Mouse (Mus musculus) thymus, adult 2 months (tissue): ENCODE results near the gene Slc25a22. TPM values are rescaled to one million over a fixed set of nuclear protein-coding genes. Genes with fewer than 3 reads are reported as not detected.

Source experiments
- DNase-seq: peaks from one replicate; pipeline ENCODE4 v3.0.0; 2021
- H3K27ac ChIP-seq: fragments of 200-500 bp; 2 replicates; pipeline ENCODE4 v1.5.1; 2012; ENCODE audit warnings: low read length, control low read depth; ENCODE audit not compliant: control insufficient read depth, insufficient read depth
- H3K27me3 ChIP-seq: fragments of 200-500 bp; 2 replicates; pipeline ENCODE4 v1.6.1; 2012; ENCODE audit warnings: mild to moderate bottlenecking, low read length, moderate library complexity, mixed read lengths; ENCODE audit not compliant: control insufficient read depth, insufficient read depth
- H3K36me3 ChIP-seq: fragments of 200-500 bp; 2 replicates; pipeline ENCODE4 v1.6.1; 2012; ENCODE audit warnings: mild to moderate bottlenecking, low read length, moderate library complexity; ENCODE audit not compliant: control insufficient read depth, insufficient read depth
- H3K4me1 ChIP-seq: fragments of 200-500 bp; replicated peaks from 2 replicates; pipeline ENCODE4 v1.6.1; 2012; ENCODE audit warnings: low read length; ENCODE audit not compliant: control insufficient read depth, insufficient read depth
- H3K4me3 ChIP-seq: fragments of 200-500 bp; 2 replicates; pipeline ENCODE4 v1.5.1; 2012; ENCODE audit warnings: mild to moderate bottlenecking, low read length, control low read depth, moderate library complexity; ENCODE audit not compliant: control insufficient read depth, insufficient read depth
- CTCF ChIP-seq: fragments of 200-500 bp; IDR thresholded peaks from 2 replicates; pipeline ENCODE4 v1.5.1; 2012; ENCODE audit warnings: mild to moderate bottlenecking, control low read depth, low read length, moderate library complexity, borderline replicate concordance; ENCODE audit not compliant: control insufficient read depth, poor library complexity, insufficient read depth; ENCODE audit errors: extremely low read depth
- POLR2A ChIP-seq: fragments of 200-500 bp; IDR thresholded peaks from 2 replicates; pipeline ENCODE4 v1.6.1; 2012; ENCODE audit warnings: mild to moderate bottlenecking, low read length, control low read depth, moderate library complexity; ENCODE audit not compliant: control insufficient read depth, poor library complexity, insufficient read depth; ENCODE audit errors: extremely low read depth
- WGBS: fragments of 180-500 bp; shearing (Covaris S2); methylation state at CpG from one replicate; pipeline ENCODE4 v1.1.7; 2018; 5-methylcytosine and 5-hydroxymethylcytosine counted together
- polyA plus RNA-seq: library from polyadenylated mRNA; depleted of rRNA; stranded (reverse); fragments of >200 nt; gene quantifications from 2 replicates; pipeline ENCODE4 v1.2.3, GENCODE M21; 2012

Slc25a22 gene
- polyA plus RNA-seq, 1 experiment, result 128 TPM

GRCm38 (mm10) chr7:141463824-141464602 lies 26.3 kb upstream of the Slc25a22 start:
- peaks cover 2% of the 10 kb centered on the region; the same call in 1 of the 2 replicates for H3K27me3 ChIP-seq
- H3K4me1 ChIP-seq, result peaks cover 28% of the 10 kb centered on the region
- H3K27ac ChIP-seq, result no peak overlapping the region
- WGBS, result 50% methylated on average over 12 of the region's 12 CpGs
- H3K36me3 ChIP-seq, result no peaks in the 10 kb centered on the region
- DNase-seq, result no peak
- H3K4me3 ChIP-seq, result no peak overlapping the region
- no peak for TF ChIP-seq CTCF
- no peak for TF ChIP-seq POLR2A

DNA sequence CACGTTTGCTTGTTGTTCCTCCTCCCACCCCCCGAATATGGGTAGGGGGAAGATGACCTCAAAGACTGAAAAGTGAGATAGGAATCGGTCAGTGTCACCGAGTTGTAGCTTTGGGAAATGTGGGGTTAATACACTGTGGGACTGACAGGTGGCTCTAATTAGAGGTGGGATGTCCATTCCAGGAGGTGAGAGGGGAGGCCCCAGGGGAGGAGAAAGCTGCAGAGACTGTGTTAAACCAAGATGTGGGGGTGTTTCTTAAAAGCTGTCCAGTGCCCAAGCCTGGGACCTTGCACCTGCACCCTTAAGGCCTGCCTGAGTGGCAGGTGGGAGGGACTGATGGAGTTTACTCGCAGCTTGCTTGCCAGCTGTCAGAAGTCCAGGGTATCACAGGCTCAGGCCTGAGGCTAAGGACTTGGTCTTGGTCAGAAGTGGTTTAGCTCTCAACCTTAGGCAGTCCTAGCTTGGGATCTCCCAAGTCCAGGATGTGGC lies 24.7 kb upstream of the Slc25a22 start:
- Histone ChIP-seq H3K36me3 (no peaks in the 10 kb centered on the region), H3K4me1 (peaks cover 14% of the 10 kb centered on the region), H3K27me3 (peaks cover 2% of the 10 kb centered on the region; the same call in 1 of the 2 replicates), H3K27ac (no peak overlapping the region), H3K4me3 (no peak overlapping the region)
- TF ChIP-seq POLR2A, result no peak
- TF ChIP-seq CTCF, result no peak
- DNase-seq, result no peak
- 59% methylated on average over 5 of the region's 5 CpGs for WGBS

GRCm38 (mm10) chr7:141461521-141462332 lies 24.0 kb upstream of the Slc25a22 start:
- no peak overlapping the region for H3K27ac ChIP-seq
- DNase-seq, result no peak
- TF ChIP-seq POLR2A (no peak), CTCF (0 out of 2 replicates have a peak, but pooled peaks have one; percentile 28)

GRCm38 (mm10) chr7:141460391-141461113 lies 22.9 kb upstream of the Slc25a22 start, which contains the start of gene Cracr2b:
TSS of gene Cracr2b (plus strand) at chr7:141461094.
- H3K27ac ChIP-seq, result no peak within 1 kb of the TSS
- 88% methylated on average over 15 of the region's 15 CpGs for WGBS
- H3K4me3 ChIP-seq, result peak within 1 kb of the TSS; percentile 12; the same call in 1 of the 2 replicates
- no peaks in the 10 kb centered on the region for H3K36me3 ChIP-seq
- no peak for DNase-seq
- TF ChIP-seq POLR2A, result no peak
- TF ChIP-seq CTCF, result no peak
- H3K4me1 ChIP-seq, result peaks cover 19% of the 10 kb centered on the region
- peaks cover 2% of the 10 kb centered on the region; the same call in 1 of the 2 replicates for H3K27me3 ChIP-seq

More at GRCm38 (mm10) chr7:141461521-141462332, 24.0 kb upstream of the Slc25a22 start:
- Histone ChIP-seq H3K36me3 (no peaks in the 10 kb centered on the region), H3K4me3 (peak overlapping the region; percentile 12; the same call in 1 of the 2 replicates), H3K27me3 (peaks cover 2% of the 10 kb centered on the region; the same call in 1 of the 2 replicates), H3K4me1 (peaks cover 11% of the 10 kb centered on the region)
- WGBS, result 10% methylated on average over 58 of the region's 59 CpGs

GRCm38 (mm10) chr7:141460001-141460390 lies 22.3 kb upstream of the Slc25a22 start:
- Histone ChIP-seq H3K27me3 (peaks cover 2% of the 10 kb centered on the region; the same call in 1 of the 2 replicates), H3K4me3 (no peak overlapping the region), H3K27ac (no peak overlapping the region), H3K4me1 (peaks cover 19% of the 10 kb centered on the region), H3K36me3 (no peaks in the 10 kb centered on the region)
- WGBS, result 90% methylated on average over 5 of the region's 5 CpGs
- DNase-seq, result no peak
- TF ChIP-seq POLR2A, result no peak
